Mouse (Mus musculus) v-Abl transformed pro-B cells (cell line): ENCODE data around the gene Snrpd3.
"Not testable (repeated sequence)": the region's sequence is repeated elsewhere in the genome, so short reads cannot be mapped to it uniquely, and the experiment has no call there.

Experiments used
- in situ Hi-C, 2 experiments: fragments of 400-800 bp; cut with MboI; formaldehyde crosslinking; loops; one replicate each; pipeline ENCODE4 v1.15.1; 2025; ENCODE audit not compliant: unreplicated experiment in 2 of 2

Gene Snrpd3

DNA sequence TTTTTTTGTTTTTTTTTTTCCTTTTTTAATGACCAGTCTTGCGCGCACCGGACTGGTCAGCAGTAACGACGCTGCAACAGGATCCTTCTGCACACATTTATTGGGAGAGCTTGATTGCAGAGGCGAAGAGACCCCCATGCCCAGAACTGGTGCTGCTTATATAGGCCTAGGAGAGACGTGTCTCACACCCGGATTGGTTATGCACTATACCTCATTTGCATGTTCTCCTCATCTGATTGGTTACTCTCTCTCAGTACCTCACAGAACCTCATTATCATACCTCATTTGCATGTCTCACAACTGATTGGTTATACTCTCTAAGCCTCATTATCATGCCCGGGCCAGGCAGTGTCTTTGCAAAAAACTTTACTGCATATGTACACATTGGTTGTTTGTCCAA, 8.1 kb downstream of the Snrpd3 start:
- in situ Hi-C loops = not testable (repeated sequence)

DNA sequence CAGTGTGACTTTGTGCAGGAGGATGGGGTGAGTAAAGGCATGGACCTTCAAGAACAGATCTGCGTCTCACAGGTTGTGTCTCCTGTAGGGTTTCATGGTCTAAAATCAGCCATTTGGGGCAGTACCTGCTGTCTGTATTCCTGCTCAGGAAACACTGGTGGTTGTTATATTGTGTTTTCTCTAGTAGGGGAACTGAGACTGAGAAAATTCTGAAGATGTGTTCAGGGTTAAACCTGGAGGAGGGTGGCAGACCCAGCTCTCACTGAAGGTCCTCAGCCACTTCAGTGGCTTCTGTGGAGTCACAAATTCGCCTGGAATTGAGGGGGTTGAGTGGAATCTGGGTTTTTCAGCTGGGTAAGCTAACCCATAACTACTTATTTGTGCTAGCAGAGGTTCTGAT, 13.0 kb downstream of the Snrpd3 start:
- in situ Hi-C loops = no loop called here

DNA sequence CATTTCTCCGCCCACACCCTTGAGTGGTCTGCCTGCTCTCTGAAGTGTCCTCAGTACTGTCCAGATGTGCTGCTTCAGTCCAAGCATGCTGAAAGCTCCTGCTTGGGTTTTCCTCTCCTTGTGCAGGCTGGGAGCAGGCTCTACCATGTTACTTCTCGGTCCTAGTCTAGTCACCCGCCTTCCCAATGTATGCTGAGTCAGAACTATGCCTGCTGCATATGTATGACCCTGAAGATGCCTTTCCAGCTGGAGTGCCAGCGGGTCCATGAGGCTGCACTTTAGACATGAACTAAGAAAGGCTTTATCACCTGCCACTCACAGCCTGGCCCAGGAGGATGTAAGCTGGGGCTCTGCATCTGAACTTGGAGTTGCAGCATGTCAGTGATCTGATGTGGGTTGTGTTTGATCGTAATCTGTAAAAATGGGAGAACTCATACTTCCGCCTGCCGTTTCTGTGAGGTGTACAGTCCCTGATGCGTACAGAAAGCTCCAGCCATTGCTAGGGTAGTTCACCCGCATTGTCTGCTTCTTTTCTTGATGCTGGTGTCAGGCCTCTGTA, 14.3 kb downstream of the Snrpd3 start:
- in situ Hi-C loops = no loop called here

DNA sequence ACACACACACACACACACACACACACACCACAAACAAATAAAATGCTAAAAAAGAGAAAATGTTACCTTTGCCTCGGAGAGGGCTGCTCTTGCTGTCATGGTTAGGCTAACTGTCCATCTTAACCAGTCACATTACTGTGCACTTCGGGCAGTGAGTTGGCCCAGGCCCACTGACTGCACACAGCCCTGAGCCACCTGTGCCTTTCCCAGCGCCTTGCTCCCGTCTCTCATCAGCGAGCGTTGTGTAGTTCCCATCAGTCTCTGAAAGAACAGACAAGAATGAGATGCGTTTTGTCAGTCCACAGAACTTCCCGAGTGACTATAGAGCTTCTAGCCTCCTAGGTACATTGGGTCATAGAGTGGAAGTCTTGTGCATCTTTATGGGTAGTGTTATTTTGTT, 16.9 kb downstream of the Snrpd3 start:
- in situ Hi-C loops = no loop called here

DNA sequence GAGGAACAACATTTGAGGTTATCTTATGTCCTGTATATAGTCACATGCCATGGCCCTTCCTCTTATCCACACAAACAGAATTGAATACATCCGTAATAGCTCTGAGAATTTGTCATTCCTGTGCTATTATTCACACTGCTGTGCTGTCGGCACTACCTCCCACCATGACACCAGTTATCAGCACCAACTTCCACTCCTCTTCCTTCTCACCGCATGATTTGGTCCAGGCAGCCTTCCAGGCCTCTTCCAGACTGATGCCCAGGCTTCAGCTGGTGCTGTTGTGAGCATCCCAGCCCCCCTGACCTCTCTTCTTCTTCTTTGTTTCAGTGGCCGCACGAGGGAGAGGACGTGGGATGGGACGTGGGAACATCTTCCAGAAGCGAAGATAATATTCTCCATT, 17.6 kb downstream of the Snrpd3 start:
- in situ Hi-C loops = no loop called here

DNA sequence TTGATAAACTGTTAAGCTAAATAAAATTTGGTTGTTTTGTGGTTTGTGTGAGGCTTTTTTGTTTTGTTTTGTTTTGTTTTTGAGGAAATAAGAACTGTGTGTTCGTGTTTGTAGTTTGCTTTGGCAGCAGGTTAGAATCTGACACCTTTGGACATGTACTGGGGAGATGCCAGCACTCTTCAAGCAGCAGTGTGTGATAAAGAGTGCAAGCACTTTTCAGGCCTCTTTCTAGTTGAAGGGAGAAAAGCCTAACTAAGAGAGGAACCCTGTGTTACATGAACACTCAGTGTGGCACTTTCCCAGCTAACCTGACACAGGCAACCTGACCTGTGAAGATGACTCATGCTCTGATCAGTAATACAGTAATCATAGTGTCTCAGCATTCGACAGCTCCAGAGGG, 18.1 kb downstream of the Snrpd3 start:
- in situ Hi-C loops = no loop called here

DNA sequence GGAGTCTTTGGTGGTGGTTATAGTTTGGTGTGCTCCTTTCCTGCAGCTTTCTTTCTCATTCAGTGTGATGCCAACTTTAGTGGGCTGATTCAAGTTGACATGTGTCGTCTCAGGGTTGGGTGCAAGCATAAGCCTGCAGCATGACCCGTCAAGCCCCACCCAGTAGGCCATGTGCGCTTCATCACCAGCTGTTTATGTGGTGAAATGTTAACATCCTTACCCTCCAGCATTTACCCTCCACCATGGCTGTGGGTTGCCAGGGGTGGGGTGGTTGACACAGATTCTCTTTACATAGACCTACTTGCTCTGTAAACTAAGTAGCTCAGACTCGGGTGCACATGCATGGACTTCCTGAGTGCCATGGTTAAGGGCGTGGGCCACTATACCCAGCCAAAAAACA, 18.8 kb downstream of the Snrpd3 start:
- in situ Hi-C loops = no loop called here

DNA sequence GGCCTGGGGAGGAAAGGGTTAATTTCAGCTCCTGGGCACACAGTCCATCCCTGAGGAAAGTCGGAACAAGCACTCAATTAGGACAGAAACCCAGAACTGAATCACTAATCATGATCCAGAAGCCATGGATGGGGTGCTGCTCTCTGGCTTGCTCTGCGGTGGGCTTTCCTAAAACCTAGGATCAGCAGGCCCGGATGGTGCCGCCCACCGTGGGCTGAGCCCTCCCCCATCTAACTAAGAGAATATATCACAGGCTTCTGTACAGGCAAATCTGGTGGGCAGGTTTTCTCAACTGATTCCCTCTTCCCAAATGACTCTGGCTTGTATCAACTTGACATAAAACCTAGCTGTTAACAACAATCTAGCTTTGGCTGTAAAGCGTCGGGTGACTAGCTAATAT, 30.6 kb downstream of the Snrpd3 start:
- in situ Hi-C loops = no loop called here

DNA sequence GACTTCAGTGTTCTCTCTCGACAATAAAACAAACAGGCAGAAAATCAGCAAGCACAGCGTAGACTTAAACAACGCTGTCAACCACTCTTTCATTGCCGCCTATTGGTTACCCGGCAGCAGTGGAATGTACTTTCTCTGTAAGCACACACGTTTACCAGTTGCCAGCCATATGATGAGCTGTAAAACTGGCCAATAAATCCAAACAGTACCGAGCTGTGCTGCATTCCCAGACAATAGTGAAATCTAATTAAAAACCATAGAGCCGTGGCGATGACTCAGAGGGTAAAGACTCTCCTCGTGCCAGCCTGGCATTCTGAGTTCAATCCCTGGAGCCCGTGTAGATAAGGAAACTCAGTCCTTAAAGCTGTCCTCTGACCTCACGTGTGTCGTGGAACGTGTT, 31.1 kb downstream of the Snrpd3 start:
- in situ Hi-C loops = no loop called here

DNA sequence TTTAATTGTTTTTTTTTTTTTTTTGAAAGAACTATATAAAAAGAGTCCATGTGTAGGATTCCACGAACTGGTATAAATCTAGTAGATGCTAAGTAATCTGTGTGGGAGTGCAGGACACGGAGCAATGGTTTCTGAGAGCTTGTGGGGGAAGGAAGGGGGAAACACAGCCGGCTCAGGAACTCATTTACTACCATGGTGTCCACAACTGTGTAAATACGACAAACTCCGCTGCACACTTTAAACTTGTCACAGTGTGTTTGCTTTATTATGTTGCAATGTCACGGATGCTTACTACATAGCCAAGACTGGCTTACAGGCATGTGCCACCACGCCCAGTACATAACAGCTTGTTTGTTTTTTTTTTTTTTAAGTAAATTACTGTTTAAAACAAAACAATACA, 32.5 kb downstream of the Snrpd3 start:
- in situ Hi-C loops = no loop called here

DNA sequence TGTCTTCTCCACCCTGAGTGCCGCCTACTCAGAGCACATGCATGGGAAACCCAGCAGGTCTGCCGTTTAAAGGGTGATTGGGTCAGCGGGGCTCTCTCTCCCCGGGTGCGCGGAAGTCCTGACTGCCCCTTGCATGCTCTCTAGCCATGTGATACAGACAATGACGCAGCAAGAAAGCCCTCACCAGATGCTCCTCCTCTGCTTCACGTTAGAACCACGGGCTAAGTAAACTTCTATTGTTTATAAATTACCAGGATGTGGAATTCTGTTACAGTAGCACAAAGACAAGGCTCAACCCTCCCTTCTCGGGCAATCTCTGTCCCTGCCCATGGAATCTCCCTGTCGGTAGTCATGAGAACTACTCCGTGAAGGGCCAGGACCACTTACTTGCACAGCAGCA, 33.8 kb downstream of the Snrpd3 start:
- in situ Hi-C loops = no loop called here

DNA sequence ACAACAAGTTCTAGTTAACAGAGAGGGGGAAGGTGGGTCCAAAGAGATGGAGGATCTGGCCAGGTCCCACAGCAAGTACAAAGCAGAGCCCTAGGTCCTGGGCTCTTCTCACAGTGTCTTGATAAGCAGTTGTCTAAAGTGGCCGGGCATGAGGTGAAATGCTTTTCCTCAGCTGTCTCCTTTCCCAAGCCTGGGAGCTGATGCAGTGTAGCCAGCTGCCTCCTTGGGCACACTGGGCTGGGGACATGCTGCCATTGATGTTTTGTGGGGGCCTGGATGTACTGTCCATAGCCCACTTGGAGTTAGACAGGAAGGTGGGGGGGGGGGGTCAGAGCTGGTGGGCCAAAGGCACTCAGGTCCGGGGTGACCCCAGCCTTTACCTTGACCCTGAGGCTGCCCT, 34.8 kb downstream of the Snrpd3 start:
- in situ Hi-C loops = no loop called here

DNA sequence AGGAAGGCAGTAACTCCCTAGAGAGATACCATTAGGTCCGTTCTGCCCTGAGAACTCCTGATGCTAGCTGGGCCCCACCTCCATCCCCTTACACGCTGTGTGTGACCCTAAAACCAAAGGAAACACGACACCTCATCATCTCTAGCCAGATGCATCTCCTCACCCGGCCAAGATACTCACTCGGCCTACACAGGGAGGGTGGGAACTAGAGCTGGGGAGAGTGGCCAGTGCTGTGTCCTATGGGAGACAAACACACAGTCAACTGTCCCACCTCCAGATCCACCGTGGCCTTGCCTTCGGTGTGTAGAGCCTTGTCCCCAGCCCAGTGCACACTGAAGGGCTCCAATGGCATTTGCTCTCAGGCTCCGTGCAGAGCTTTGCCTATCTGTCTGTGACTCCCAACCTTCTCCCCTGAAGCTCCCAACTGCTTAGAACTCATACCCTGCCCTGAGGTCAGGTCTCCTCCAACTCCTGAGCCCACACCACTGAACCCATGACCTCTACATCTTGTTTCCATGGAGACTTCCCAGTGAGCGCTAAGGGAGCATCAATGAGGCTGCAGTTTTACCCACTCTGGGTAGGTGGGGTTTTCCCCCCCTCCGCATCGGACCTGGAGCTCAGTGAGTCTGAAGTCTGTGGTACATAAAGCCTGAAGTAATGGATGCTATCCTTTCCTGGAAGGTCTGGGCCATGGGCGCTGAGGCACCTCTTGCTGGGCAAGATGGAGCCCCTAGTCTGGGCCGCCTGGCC, 35.5 kb downstream of the Snrpd3 start:
- in situ Hi-C loops = no loop called here

DNA sequence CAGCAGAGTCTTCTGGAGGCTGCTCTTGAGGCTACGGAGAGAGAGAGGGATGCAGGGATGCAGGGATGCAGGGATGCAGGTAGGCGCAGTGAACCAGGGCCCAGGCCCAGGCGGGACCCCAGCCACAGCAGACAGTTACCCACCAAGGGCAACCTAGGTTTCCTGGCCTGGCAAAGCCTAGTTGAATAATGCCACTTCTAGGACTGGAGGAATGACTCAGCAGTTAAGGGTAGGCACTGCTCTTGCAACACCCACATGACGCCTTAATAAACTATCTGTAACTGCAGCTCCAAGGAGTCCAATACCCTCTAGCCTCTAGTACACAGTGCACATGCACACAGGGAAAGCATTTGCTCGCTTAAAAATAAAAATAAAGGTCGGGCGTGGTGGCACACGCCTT, 36.7 kb downstream of the Snrpd3 start:
- in situ Hi-C loops = no loop called here

DNA sequence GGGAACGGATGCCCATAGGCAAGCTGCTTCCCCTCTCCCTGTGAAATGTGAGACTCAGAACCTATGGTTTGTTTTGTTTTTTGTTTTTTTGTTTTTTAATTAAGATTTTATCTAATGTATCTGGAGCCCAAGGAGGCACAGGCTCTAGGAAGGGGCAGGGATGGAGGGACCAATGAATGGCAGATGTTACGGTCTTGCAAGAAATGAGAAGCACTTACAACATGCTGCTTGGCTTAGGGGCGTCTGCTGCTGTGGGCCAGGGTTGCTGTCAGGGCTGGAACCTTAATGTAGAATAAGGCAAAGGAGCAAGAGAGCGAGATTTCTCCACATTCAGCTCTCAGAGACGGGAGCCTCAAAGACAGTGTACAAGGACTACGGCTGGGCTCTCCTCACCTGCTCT, 38.2 kb downstream of the Snrpd3 start:
- in situ Hi-C loops = no loop called here

DNA sequence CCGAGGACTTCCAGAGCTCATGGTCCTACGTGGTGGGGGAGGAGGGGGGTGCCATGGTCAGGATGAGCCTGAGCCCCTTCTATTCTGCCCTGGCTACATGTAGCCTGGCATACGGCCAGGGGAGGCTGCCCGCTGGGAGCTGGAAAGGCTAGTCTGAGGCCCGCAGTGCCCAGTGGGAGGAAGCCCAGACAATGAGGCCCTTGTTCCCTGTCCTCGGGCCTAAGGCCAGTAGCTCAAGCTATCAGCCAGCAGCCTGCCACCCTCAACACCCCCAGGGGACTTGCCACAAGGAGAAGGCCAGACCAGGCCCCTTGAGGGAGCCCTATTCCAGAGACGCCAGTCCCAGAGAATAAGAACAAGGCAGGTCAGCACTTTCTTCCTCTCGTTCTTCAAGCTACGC, 38.7 kb downstream of the Snrpd3 start:
- in situ Hi-C loops = no loop called here

DNA sequence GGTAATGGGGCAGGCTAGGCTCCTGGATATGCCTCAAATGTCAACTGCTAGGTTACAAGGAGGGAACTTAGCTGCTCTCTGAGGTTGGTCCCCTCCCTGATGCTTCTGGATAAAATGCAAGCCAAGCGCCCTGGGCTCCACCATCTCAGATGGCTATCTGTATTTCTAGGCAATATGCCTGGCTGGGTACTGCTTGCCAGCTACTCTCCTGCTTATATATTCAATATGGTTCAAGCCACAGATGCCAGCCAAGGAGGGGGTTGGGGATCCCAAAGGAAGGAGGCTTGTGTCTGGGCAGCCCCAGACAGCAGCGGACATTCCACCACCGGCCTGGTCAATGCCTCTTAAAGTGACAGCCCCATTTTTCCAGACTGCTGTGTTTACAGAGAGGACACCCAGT, 41.2 kb downstream of the Snrpd3 start:
- in situ Hi-C loops = no loop called here

DNA sequence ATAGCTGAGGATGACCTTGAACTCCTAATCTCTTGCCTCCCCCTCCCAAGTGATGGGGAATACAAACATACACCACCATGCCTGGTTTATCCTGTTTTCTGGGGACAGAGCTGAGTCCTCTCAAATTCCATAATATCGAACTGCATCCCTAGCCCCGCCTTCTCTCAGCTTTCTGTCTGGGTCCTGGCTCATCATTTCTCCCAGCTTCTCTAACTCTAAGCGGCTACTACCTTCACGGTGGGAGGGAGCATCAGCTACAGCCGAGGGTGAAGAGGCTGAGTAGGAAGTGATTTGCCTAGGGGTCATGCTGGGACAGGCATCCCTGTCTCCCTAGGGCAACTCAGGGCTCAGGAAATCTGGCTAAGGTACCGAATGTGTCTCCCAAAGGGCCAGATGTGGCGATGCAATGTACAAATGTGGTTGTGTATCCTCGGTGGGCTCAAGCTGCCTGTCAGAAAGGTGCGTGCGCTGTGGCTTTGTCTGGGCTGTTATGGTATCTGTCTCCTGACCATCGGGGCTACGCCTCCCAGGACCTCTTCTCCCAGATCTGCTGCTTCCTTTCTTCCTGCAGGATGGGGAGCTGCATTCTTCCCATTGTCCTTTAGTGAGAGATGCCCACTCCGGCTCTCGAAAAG, 41.8 kb downstream of the Snrpd3 start:
- in situ Hi-C loops = no loop called here

DNA sequence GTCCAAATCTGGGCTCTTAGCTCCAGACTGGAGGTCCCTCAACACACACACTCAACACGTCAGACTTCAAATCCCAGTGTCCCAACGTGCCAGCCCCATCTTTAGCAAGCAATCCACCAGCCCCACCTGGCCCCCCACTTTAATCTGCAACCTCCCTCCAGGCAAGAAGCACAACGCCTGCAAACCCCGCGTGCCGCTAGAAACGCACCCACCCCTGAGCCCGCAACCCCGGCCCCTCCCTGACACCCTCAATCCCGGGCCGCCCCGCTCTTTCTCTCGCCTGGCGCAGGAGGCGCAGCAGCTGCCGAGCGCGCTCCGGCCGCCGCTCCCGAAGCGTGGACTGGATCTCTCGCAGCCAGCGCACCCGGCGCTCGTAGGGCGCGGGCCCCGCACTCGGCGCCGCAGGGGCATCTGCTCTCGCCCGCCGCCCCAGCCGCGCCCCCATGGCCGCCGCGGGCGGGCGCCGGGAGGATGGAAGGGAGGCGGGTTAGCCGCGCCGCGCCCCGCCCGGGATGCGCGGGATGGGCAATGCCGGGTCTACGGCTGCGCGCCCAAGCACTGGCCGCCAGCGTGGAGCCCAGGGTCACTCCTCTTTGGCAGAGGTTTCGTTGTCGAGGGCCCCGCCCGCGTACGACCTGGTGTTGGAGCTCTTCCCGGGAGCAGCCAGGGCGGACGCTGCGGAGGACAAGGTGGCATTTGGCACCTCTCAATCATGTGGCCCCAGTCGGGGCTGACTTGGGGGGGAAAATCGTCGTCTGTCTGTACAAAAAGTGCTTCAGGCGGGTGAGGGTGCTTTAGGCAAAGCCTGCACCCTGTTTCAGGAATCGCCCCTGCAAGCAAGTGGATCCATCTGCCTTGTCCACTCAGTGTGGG, 42.6 kb downstream of the Snrpd3 start, which contains the start of gene Lrrc75b:
Gene Lrrc75b (minus strand): TSS at position 655 of the 873 bp plus-strand sequence.
- in situ Hi-C loops = no loop called here

DNA sequence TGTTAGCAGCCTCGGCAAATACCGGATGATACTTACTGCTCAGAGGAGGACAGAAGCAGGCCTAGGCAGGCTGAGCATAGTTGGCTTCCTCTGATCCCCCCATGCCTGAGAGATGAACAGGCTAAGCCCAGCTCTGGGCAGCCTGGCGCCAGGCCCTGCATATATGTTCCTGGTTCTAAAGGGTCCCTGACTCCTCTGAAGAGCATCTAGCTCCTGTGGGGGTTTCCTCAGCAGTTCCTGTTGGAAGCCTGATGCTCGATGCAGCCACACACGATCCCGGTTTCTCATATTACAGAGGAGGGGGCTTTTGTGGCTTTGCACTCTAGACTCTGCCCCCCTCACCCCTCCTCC, 43.2 kb downstream of the Snrpd3 start:
- in situ Hi-C loops = no loop called here

DNA sequence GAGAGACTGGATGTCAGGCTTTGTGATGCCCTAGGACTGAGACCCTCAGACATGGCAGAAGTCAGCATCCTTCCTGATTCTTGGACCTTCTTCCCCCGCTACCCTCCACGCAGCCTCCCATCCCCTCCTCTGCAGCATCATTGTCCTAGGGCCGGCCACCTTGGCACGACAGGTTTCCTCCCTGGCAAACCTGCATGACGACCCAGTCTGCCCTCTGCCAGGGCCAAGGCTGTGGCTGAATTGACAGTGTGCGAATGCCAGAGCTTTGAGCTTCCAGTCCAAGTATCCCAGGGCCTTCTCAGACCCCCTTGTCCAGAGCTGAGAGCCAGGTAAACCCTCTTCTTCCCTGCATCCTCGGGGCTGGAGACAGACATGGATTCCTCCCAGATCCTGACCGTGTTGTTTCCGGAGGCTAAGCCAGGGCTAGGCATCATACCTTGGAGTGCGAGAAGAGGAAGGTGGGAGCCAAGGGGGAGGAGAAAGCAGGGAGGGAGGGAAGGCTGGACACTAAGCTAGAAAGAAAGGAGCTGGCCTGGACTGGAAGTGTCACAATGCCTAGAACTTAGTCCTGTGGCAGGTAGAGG, 43.8 kb downstream of the Snrpd3 start, which contains the start of gene Ggt1:
Gene Ggt1 (plus strand): TSS at position 534 of the 584 bp plus-strand sequence.
- in situ Hi-C loops = no loop called here
